Mouse (Mus musculus) kidney, adult 2 months (tissue): ENCODE measurements around the gene Myd88. TPM values are rescaled to one million over a fixed set of nuclear protein-coding genes. Genes with fewer than 3 reads are reported as not detected.

Source experiments
- DNase-seq: peaks from one replicate; pipeline ENCODE4 v3.0.0; 2021
- H3K27ac ChIP-seq: fragments of 200-500 bp; 2 replicates; pipeline ENCODE4 v1.5.1; 2012; ENCODE audit warnings: low read depth, low read length, control low read depth, inconsistent platforms; ENCODE audit not compliant: insufficient read depth
- H3K27me3 ChIP-seq: fragments of 200-500 bp; replicated peaks from 2 replicates; pipeline ENCODE4 v1.6.1; 2012; ENCODE audit warnings: mild to moderate bottlenecking, moderate library complexity, low read length, inconsistent platforms; ENCODE audit not compliant: control insufficient read depth, insufficient read depth
- H3K36me3 ChIP-seq: fragments of 200-500 bp; 2 replicates; pipeline ENCODE4 v1.6.1; 2012; ENCODE audit warnings: mild to moderate bottlenecking, moderate library complexity, low read length, inconsistent platforms; ENCODE audit not compliant: control insufficient read depth, insufficient read depth
- H3K4me1 ChIP-seq: fragments of 200-500 bp; 2 replicates; pipeline ENCODE4 v1.6.1; 2011; ENCODE audit warnings: low read length; ENCODE audit not compliant: control insufficient read depth, insufficient read depth
- H3K4me3 ChIP-seq: fragments of 200-500 bp; 2 replicates; pipeline ENCODE4 v1.5.1; 2011; ENCODE audit warnings: mild to moderate bottlenecking, low read depth, low read length, control low read depth; ENCODE audit not compliant: insufficient read depth
- CTCF ChIP-seq: fragments of 200-500 bp; conservative IDR thresholded peaks from 2 replicates; pipeline ENCODE4 v1.5.1; 2011; ENCODE audit warnings: low read depth, mild to moderate bottlenecking, control low read depth, low read length, moderate library complexity, mixed read lengths; ENCODE audit not compliant: insufficient read depth, insufficient read length
- POLR2A ChIP-seq: fragments of 200-500 bp; IDR thresholded peaks from one replicate; pipeline ENCODE4 v1.6.1; 2011; ENCODE audit warnings: low read depth, low read length, control low read depth
- WGBS: fragments of 180-500 bp; shearing (Covaris S2); methylation state at CpG from one replicate; pipeline ENCODE4 v1.1.7; 2018; 5-methylcytosine and 5-hydroxymethylcytosine counted together
- polyA plus RNA-seq: library from polyadenylated mRNA; depleted of rRNA; stranded (reverse); fragments of >200 nt; gene quantifications from 2 replicates; pipeline ENCODE4 v1.2.3, GENCODE M21; 2012

Gene Myd88
- polyA plus RNA-seq, 1 experiment = 17.4 TPM

- 2% methylated on average over 65 of the region's 65 CpGs for WGBS
- Histone ChIP-seq H3K36me3 (no peaks in the 10 kb centered on the region; the same call in 1 of the 2 replicates), H3K27me3 (no peaks in the 10 kb centered on the region), H3K4me3 (peak within 1 kb of the TSS; percentile 69), H3K27ac (peak within 1 kb of the TSS; percentile 64), H3K4me1 (no peaks in the 10 kb centered on the region; the same call in 1 of the 2 replicates)
- TF ChIP-seq CTCF = peak; percentile 79
- peak; percentile 65 for TF ChIP-seq POLR2A
- peak; percentile 97 for DNase-seq
Measured at GRCm38 (mm10) chr9:119357331-119358057, 16.3 kb upstream of the Myd88 start, which contains the start of gene Xylb. TSS of gene Xylb (plus strand) at chr9:119357381.

GRCm38 (mm10) chr9:119355943-119356342 is 14.7 kb upstream of the Myd88 start:
- 73% methylated on average over 6 of the region's 6 CpGs for WGBS
- Histone ChIP-seq H3K4me1 (peaks cover 6% of the 10 kb centered on the region; the same call in 1 of the 2 replicates), H3K4me3 (no peak overlapping the region), H3K27me3 (no peaks in the 10 kb centered on the region), H3K36me3 (no peaks in the 10 kb centered on the region; the same call in 1 of the 2 replicates), H3K27ac (no peak overlapping the region)
- no peak for DNase-seq
- TF ChIP-seq POLR2A (no peak), CTCF (no peak)

GRCm38 (mm10) chr9:119353926-119354325 is 12.7 kb upstream of the Myd88 start:
- H3K36me3 ChIP-seq = no peaks in the 10 kb centered on the region
- no peak overlapping the region for H3K4me3 ChIP-seq
- no peak overlapping the region; the same call in 1 of the 2 replicates for H3K27ac ChIP-seq
- H3K4me1 ChIP-seq = peaks cover 13% of the 10 kb centered on the region; the same call in 1 of the 2 replicates
- TF ChIP-seq POLR2A = no peak
- no peak for TF ChIP-seq CTCF
- H3K27me3 ChIP-seq = no peaks in the 10 kb centered on the region
- DNase-seq = peak; percentile 91
- 39% methylated on average over 6 of the region's 6 CpGs for WGBS

- peaks cover 13% of the 10 kb centered on the region; the same call in 1 of the 2 replicates for H3K4me1 ChIP-seq
- no peak overlapping the region for H3K27ac ChIP-seq
- TF ChIP-seq POLR2A (no peak), CTCF (peak; percentile 89; the same call in 1 of the 2 replicates)
- H3K27me3 ChIP-seq = no peaks in the 10 kb centered on the region
- WGBS = 24% methylated on average over 4 of the region's 4 CpGs
- H3K36me3 ChIP-seq = no peaks in the 10 kb centered on the region
- peak; percentile 84 for DNase-seq
- no peak overlapping the region for H3K4me3 ChIP-seq
Measured at GRCm38 (mm10) chr9:119352060-119352459, 10.8 kb upstream of the Myd88 start.

GRCm38 (mm10) chr9:119350947-119351705 is 9.9 kb upstream of the Myd88 start:
- H3K36me3 ChIP-seq = no peaks in the 10 kb centered on the region
- no peak for TF ChIP-seq CTCF
- no peak for TF ChIP-seq POLR2A
- no peaks in the 10 kb centered on the region for H3K27me3 ChIP-seq
- peaks cover 13% of the 10 kb centered on the region; the same call in 1 of the 2 replicates for H3K4me1 ChIP-seq
- DNase-seq = peak; percentile 85
- 39% methylated on average over 10 of the region's 10 CpGs for WGBS
- peak overlapping the region; percentile 81 for H3K27ac ChIP-seq
- no peak overlapping the region for H3K4me3 ChIP-seq

GRCm38 (mm10) chr9:119350531-119350930 is 9.3 kb upstream of the Myd88 start:
- 62% methylated on average over 3 of the region's 3 CpGs for WGBS
- DNase-seq = peak; percentile 73
- peaks cover 13% of the 10 kb centered on the region; the same call in 1 of the 2 replicates for H3K4me1 ChIP-seq
- H3K4me3 ChIP-seq = no peak overlapping the region
- H3K27ac ChIP-seq = peak overlapping the region; percentile 81
- no peaks in the 10 kb centered on the region for H3K27me3 ChIP-seq
- TF ChIP-seq CTCF (no peak), POLR2A (no peak)
- H3K36me3 ChIP-seq = no peaks in the 10 kb centered on the region; the same call in 1 of the 2 replicates

GRCm38 (mm10) chr9:119346376-119346775 is 5.2 kb upstream of the Myd88 start:
- 91% methylated on average over 8 of the region's 8 CpGs for WGBS
- Histone ChIP-seq H3K27ac (no peak overlapping the region), H3K4me1 (peaks cover 20% of the 10 kb centered on the region), H3K27me3 (no peaks in the 10 kb centered on the region), H3K4me3 (no peak overlapping the region), H3K36me3 (no peaks in the 10 kb centered on the region; the same call in 1 of the 2 replicates)
- no peak for TF ChIP-seq CTCF
- TF ChIP-seq POLR2A = no peak
- DNase-seq = no peak
